Mouse (Mus musculus) layer of hippocampus, adult 18-20 months (tissue): Measurements from ENCODE around the gene Zfp773. TPM values are rescaled to one million over a fixed set of nuclear protein-coding genes. Genes with fewer than 3 reads are reported as not detected.
"Not testable (repeated sequence)": the region's sequence is repeated elsewhere in the genome, so short reads cannot be mapped to it uniquely, and the experiment has no call there.

Experiments
- DNase-seq, 2 experiments: peaks; one replicate each; pipeline ENCODE4 v3.0.0; 2022; ENCODE audit warnings: low spot score in 2 of 2
- long read RNA-seq: library from polyadenylated mRNA; stranded (forward); transcript quantifications from one replicate; pipeline ENCODE4 v2.0.0, GENCODE M21; 2021
- total RNA-seq, 2 experiments: library from RNA; stranded (reverse); gene quantifications; 2 replicates each; pipeline ENCODE4 v1.2.3; 2021

The Zfp773 gene
- 1 to 10 TPM; 2.8 to 2.9 TPM for total RNA-seq
- long read RNA-seq, partial matches to known transcripts = 1 of 6 reads
- long read RNA-seq, other reads (novel, unspliced or antisense) = 1 of 6 reads

GRCm38 (mm10) chr7:7136379-7136866, at the start of gene Zfp773:
Gene Zfp773 (minus strand): TSS chr7:7136755.
- DNase-seq = peak; percentile 47 to 67

GRCm38 (mm10) chr7:7185897-7186296, 49.3 kb upstream of the Zfp773 start:
- no peak for DNase-seq

GRCm38 (mm10) chr7:7171227-7172147, 34.9 kb upstream of the Zfp773 start, which contains the start of gene Zfp418:
Gene Zfp418 (plus strand): TSS chr7:7171330.
- peak; percentile 61 to 84 for DNase-seq

GRCm38 (mm10) chr7:7145991-7146608, 9.5 kb upstream of the Zfp773 start:
- DNase-seq = no peak

GRCm38 (mm10) chr7:7144215-7144614, 7.7 kb upstream of the Zfp773 start:
- no peak for DNase-seq

GRCm38 (mm10) chr7:7132751-7133150, 3.8 kb downstream of the Zfp773 start:
- no peak for DNase-seq

- DNase-seq = not testable (repeated sequence)
Measured at GRCm38 (mm10) chr7:7130491-7131124, 5.9 kb downstream of the Zfp773 start.

GRCm38 (mm10) chr7:7121602-7121980, 15.0 kb downstream of the Zfp773 start:
- DNase-seq = no peak

- DNase-seq = peak; percentile 86 to 94
Measured at GRCm38 (mm10) chr7:7120921-7121601, 15.5 kb downstream of the Zfp773 start, which contains the start of gene Zfp954. Gene Zfp954 (minus strand): TSS chr7:7121488.

GRCm38 (mm10) chr7:7118441-7118840, 18.1 kb downstream of the Zfp773 start:
- DNase-seq = no peak

- DNase-seq = no peak
Measured at GRCm38 (mm10) chr7:7108501-7108900, 28.1 kb downstream of the Zfp773 start.

Other genes with a start within 250 kb of the Zfp773 start
- gene Aurkc, start 141.5 kb downstream of the Zfp773 start, total RNA-seq = not detected
- gene Zfp954, start 15.3 kb downstream of the Zfp773 start, total RNA-seq = 10 to 100 TPM; 13.7 to 15.4 TPM
- 1 to 10 TPM; 7.6 to 9.4 TPM for gene Zfp418, start 34.6 kb upstream of the Zfp773 start, total RNA-seq
- 1 to 10 TPM; 7.6 to 9.1 TPM for gene Zfp772, start 73.2 kb upstream of the Zfp773 start, total RNA-seq
- gene Vmn2r29, start 110.6 kb upstream of the Zfp773 start, total RNA-seq = 1 to 10 TPM; 1.9 to 2.2 TPM
- 10 to 100 TPM in 1 of 2 experiments, 1 to 10 TPM in 1; 7.1 to 10.4 TPM for gene Gm45844, start 141.5 kb upstream of the Zfp773 start, total RNA-seq
- gene Clcn4, start 164.1 kb upstream of the Zfp773 start, total RNA-seq = 100 to 1,000 TPM; 122 to 132 TPM
- gene Vmn2r30, start 200.9 kb upstream of the Zfp773 start, total RNA-seq = under 1 TPM; 0.12 to 0.15 TPM
- gene Gm45783, start 237.8 kb upstream of the Zfp773 start, total RNA-seq = not detected